Mouse (Mus musculus) adrenal gland, adult 8-10 months (tissue): ENCODE data around the gene BC048403. TPM values are rescaled to one million over a fixed set of nuclear protein-coding genes. Genes with fewer than 3 reads are reported as not detected.

Source experiments
- DNase-seq: peaks from one replicate; pipeline ENCODE4 v3.0.0; 2022
- total RNA-seq, 4 experiments: library from RNA; stranded (reverse); gene quantifications; 2 replicates each; pipeline ENCODE4 v1.2.4; 2022

Gene BC048403
- total RNA-seq: 10 to 100 TPM in 2 of 4 experiments, 1 to 10 TPM in 2; 7.3 to 13.3 (median 10.3) TPM

DNA sequence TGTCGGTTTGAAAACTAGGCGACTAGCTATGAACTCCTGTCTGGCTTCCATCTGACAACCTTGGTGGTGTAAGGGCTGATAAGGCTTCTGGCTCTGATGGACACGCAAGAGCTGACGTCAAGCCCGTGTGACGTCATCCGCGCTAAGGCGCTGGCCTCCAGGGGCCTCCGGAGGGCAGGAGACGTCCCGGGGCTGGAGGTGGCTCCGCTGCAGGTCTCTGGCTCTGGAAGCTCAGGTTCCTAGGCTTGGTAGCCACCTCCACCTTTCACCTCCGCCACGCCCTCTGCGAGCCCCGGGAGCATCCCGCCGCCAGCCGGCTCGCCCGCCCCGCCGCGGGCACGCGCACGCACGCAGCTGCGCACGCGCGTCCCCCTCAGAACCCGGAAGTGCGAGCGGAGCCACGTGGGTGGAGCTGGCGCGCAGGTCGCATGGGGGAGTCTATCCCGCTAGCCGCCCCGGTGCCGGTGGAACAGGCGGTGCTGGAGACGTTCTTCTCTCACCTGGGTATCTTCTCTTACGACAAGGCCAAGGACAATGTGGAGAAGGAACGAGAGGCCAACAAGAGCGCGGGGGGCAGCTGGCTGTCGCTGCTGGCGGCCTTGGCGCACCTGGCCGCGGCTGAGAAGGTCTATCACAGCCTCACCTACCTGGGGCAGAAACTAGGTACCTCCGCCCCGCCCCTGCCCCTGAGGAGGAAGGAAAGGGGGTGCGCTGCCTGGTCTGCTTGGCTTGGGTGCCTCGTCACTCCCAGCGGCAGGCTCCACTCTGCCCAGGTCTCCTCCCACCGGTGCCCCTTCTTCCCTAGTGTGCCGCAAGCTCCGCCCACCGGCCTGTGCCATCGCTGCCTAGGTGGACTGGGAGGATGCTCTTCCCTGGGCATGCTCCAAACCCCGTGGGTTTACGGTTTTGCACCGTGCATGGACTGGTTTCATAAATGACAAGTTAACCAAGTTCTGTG, at the start of gene BC048403:
Gene BC048403 (plus strand): TSS at position 390 of the 958 bp plus-strand sequence.
- DNase-seq: peak; percentile 80

DNA sequence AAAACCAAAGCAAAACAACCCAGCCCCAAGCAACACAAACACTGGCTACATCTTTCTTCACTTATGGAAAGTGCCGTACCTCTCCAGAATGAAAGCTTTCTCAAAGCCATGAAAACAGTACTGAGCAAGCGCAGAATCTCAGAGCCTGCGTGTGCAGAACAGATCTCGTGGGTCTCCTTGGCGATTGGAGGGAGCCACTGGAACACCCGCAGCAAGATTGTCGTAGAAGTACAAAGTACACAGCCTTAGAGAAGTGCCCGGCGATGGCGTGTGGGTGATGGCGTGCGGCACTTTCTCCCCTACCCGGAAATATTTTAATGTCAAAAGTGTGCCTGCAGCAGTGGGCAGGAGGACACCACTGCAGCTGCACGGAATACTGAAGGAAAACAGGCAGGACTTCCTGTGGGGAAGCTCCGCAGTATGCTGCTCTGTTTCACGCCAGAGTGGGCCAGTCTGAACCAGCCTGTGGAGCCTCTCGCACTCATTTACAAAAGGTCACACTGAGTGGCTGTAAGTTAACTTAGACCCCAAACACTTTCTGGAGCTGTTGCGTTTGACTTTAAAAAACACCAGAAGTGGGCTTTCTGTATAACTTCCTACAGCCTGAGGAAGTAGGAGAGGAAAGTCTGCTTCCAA, 46.7 kb upstream of the BC048403 start:
- DNase-seq: no peak

DNA sequence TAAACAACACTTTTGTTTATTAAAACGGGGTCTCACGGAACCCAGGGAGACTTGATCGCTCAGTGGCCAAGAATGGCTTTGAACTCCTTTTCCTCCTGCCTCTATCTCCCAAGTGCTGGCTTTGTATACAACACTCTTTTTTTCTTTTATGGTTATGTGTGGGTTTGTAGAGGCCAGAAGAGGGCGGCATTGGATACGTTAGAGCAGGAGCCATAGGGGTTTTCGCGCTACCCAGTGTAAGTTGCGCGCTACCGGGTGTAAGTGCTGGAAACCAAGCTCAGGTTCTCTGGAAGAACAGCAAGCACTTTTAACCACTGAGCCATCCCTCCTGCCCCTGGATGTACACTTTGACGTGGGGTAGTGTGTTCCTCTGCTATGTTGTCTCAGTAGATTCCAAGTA, 45.2 kb upstream of the BC048403 start:
- DNase-seq: no peak

DNA sequence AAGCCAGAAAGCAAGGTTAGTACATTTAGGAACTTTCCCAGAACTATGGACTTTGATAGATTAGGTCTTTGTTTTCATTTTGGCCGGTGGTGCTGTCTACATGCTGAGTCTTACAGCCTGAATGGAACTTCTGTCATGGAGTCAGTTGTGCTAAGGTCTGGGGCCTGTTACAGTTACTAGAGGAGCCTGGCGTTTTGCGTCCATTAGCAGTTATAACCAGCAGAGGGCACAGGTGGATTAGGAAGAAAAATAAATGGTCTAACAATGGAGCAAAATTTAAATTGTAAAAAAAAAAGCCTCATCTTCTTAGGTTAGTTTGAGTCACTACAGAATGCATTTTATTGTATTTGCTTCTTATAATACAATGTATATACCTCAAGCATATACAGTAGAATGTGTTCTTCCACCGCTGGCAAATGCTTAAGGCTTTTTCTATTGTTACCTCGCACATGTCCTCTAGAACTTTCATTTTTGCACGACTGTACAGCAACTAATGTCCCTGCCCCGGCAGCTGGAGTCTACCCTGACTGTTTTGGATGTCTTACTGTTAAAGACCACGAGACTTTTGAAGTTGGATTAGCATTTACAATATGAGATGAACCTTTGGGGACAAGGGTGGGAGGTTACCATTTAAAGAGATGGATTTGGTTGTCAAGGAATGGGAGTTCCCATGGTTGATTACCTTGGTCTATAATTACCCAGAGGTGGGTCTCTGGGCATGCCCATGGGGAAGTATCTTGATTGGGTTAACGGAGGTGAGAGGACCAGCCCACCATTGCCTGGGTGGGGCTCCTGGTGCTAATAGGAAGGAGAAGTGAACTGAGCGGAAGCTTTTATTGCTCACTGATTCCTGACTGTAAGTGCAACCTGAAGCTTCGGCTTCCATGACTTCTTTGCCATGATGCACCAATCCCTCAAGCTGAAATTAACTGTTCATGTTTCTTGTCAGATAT, 38.2 kb upstream of the BC048403 start:
- no peak for DNase-seq

DNA sequence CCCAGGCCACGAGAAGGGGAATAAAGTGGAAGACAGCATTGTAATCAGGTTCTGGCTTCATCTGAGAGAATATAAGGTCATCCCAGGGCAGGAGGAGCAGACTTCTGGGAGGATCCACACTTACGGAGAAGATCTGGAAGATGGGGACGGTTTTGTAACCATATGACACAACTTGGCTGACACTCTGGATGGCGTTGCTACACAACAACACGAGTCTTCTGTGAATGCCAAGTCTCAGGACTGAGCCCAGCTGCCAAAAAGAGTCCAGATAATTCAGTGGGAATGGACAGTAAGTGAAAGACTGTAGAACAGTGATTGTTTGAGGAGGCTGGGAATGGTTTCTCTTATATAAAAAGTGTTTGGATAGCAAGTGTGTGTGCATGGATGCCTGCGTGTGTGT, 36.1 kb upstream of the BC048403 start:
- DNase-seq: peak; percentile 47

DNA sequence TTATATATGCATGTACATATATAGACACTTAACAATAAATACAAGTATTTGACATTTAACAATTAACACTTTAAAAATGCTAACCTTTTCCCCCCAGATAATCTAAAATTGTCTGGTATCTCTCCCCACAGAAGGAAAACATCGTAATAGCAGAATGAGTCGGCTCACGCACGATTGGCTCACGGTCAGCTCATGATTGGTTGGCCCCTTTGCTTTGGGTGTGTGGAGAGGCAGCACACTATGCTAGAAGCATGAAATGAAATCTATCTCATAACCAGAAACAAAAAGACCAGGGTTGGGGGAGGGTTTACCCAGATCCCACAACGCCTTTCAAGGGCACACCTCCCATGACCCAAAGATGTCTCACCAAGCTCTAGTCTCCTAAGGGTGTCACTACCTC, 34.9 kb upstream of the BC048403 start:
- no peak for DNase-seq

DNA sequence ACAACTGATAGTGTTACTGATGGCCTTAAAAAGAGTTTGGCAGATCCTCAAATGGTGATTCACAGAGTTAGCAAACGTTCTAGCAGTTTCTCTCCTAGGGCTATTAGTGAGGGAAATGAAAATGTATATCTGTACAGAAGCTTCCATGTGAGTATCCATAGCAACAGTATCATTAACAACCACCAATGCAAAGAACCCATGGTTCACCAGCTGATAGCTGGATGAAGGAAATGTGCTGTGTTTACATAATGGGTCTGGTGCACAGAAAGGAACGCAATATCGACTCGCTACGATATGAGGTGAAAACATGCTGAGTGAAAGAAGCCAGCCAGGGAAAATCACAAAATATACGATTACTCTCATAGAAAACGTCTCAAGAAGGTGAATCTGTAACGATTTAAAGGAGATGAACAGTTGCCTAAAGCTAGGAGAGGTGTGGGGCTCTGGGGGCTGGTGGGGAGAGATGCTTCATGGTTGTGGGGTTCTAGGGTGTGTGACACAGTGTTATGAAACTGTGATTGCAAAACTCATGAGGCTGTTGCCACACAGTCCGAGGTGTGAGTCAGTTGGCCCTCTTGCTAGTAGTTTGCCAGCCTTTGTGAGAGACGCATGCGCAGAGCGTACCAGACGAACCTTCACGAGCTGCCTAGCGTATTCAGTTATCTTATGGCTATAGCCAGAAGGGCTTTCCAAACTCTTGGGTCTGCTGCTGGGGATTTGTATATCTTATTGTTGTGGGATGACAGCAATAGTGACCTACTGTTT, 34.2 kb upstream of the BC048403 start:
- peak; percentile 62 for DNase-seq

DNA sequence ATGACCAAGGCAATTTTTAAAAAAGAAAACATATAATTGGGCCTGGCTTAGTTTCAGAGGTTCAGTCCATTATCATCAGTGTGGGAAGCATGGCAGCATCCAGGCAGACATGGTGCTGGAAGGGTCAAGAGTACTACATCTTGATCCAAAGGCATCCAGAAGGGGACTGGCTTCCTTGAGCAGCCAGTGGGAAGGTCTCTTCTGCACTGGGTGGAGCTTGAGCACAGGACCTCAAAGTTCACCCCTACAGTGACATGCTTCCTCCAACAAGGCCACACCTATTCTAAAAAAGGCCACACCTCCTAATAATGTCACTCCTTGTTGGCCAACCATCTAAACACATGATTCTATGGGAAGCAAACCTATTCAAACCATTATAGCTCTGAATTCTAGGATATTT, 22.9 kb upstream of the BC048403 start:
- no peak for DNase-seq

DNA sequence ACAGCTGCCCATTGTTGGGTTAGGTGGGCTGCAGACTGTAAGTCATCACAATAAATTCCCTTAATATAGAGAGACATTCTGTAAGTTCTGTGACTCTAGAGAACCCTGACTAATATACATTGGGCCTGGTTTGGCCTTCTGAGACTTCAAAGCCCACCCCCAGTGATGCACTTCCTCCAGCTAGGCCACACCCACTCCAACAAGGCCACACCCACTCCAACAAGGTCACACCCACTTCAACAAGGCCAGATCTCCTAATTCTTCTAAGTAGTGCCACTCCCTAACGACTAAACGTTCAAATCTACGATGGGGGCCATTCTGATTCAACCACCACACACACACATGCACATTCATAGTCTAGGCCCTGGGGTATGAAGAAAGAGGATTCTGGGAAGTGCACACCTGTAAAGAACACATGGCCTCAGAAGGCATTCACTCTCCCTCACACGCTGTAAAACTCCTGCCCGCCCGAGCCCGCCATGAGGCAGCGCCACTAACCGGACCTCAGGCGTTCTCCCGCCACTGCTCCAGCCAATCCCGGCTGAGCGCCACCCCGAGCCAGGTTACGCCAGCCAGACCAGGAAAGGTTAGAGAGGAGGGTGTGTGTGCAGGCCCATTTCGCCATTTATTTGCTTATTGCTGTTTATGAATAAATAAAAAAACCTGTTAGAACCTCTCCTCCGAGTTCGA, 20.7 kb upstream of the BC048403 start:
- no peak for DNase-seq

DNA sequence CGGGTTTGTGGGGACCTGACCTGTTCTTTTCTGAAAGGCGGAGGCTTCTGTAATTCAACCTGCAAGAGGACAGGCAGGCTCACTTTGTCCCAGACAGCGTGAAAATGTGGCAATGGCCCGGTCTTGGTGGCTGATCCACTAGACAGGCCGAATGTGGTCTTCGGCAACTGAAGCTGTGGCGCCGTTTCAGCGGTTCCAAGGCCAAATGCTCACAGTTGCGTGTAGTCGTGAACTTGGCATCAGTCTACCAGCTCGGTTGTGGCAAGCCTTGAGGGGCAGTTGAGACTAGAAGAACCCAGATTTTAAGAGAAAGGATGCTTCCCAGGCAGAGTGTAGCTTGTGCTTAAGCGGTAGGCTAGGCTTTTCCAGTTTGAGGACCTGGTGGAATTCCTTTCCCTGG, 19.0 kb upstream of the BC048403 start:
- no peak for DNase-seq

DNA sequence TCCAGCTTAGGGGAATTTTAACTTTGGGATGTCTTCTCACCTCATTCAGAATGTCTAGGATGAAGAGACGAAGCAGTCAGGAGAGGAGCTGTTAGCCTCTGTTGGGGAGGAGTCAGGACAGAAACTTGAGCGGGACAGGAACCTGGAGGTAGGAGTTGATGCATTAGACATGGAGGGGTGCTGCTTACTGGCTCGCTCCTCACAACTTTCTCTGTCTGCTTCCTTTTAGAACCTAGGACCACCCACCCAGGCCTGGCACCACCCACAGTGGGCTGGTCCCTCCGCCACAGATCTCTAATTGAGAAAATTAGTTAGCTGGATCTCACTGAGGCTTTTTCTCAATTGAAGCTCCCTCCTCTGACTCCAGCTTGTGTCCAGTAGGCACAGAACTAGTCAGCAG, 13.2 kb upstream of the BC048403 start:
- no peak for DNase-seq

DNA sequence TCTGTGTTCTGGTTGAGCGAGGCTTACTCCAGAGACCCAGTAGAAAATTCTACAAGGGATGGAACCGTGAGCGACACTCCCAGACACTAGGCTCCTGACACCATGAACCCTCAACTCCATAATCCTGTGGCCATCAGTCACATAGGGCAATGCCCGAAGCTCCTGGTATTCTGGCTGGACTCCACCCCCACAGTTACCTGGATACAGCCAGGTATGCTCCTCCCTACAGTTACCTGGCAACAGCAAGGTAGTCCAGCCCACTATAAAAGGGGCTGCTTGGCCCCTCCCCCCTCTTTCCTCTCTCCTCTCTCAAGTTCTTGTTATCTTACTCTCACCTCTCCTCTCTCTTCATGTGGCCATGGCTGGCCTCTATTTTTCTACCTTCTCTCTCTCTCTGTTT, 12.6 kb upstream of the BC048403 start:
- no peak for DNase-seq

DNA sequence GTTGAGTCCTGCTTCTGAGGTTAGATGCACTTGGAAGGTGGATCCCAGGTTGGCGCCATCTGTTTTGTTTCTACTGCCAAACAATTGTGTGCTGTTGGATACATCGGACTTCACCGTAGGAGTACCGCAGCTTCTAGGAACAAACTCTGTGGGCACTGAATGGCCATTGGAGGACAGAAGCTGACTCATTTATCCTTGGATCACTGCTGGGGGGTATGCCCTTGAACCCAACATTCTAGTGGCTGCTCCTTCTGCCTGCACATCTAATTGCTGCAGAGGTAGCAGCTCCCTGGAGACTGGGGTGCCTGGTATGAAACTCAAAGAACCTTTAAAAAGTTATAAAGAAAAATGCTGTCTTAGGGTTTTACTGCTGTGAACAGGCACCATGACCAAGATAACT, 11.5 kb upstream of the BC048403 start:
- peak; percentile 40 for DNase-seq

DNA sequence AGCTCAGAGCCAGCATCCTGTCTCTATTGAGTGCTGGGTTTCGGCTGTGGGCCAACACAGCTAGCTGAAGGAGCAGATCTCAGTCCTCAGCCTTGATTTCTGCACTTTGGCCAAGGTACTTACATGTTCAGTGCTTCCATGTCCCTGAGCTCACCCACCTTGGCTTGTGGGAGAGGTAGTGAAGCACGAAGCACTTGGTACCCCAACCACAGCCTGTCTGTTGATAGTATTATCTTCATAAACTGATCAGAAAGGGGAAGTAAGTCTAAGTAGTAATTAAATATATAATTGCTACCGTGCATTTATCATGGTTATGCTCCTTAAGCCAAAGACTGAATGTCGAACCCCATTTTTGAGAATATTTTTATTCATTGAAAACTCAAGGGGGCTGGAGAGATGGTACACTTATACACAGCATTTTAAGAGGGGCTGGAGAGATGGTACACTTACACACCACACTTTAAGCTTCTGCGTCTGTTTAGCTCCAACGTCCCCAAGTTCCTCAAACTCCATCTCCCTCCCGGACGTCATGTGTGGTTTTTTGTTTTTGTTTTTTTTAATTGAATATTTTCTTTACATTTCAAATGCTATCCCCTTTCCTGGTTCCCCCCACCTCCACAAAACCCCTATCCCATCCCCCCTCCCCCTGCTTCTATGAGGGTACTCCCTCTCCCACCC, 8.6 kb upstream of the BC048403 start:
- DNase-seq: no peak

DNA sequence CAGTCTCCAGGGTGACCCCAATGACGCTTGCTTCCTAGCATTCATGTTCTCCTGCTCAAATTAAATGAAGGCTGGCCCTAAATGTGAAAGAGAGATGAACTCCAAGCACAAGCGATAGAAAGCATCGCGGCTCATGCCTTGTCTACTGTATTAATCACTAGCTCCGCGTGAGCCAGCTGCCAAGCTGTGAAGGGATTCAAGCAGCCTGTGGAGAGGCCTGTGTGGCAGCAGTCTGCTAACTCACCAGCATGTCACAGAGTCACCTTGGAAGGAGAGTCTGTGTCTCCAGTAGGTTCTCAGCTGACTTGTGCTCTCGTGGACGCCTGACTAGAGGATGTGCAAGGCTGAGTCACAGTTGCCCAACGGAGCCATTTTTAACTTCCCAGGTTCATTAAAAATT, 7.2 kb upstream of the BC048403 start:
- no peak for DNase-seq

DNA sequence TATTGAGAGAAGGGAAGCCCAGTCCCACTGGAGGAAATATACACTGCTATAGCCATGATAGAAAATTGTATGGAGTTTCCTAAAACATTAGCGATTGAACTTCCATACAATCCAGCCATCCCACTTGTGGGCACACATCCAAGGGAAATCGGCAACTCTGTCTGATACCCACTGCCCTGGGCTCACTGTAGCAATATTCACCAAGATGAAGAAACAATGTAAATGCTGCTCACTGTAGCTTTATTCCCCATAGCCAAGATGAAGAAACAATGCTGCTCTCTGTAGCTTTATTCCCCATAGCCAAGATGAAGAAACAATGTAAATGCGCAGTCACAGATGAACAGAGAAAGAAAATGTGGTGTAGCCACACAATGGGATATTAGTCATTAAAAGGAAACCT, 2.5 kb upstream of the BC048403 start:
- DNase-seq: no peak

DNA sequence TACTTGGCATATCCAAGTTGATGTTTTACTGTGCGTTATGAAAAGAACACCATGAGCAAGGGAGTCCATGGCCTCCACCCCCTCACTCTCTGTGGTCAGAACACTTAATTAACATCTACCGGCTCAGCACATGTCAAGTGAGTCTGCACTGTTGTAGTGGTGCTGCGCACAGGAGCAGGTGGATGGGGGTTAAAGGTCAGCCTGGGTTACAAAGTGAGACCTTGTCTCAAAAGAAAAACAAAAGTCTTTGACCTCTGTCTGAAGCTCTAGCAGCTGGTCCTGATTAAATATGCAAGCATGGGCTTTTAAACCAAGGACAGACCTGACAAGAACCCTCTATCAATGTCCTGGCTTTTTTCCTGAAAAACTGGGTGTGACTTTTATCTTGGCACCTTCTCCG, 2.6 kb downstream of the BC048403 start:
- no peak for DNase-seq

DNA sequence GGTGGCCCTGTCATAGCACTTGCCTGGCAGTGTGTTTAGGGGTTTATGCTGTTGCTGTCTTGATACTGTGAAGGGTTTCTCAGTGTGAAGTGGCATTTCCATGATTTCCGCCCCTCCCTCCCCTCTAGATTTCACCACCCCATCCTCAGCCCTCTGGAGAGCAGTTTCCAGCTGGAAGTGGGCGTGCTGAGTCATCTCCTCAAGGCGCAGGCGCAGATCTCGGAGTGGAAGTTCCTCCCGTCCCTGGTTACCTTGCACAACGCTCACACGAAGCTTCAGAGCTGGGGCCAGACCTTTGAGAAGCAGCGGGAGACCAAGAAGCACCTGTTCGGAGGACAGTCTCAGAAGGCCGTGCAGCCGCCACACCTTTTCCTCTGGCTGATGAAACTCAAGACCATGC, 10.4 kb downstream of the BC048403 start:
- DNase-seq: no peak

DNA sequence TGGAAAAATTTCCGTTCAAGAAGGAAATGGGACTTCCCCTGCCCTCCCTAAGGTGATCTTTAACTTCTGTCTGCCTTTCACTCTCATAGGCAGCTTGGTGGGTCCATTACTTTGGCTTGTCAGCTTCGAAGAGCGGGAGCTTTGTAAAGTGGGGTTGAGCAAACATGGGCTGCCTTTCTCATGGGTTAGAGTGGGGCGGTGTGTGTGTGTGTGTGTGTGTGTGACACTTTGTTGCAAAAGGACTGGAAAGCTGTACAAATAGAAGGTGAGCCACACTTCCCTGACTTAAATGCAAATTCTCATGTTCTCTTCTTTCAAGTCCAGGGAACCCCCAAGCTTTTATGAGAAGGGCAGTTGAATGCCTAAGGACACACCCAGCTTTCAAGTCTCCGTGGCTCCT, 14.5 kb downstream of the BC048403 start:
- DNase-seq: no peak

DNA sequence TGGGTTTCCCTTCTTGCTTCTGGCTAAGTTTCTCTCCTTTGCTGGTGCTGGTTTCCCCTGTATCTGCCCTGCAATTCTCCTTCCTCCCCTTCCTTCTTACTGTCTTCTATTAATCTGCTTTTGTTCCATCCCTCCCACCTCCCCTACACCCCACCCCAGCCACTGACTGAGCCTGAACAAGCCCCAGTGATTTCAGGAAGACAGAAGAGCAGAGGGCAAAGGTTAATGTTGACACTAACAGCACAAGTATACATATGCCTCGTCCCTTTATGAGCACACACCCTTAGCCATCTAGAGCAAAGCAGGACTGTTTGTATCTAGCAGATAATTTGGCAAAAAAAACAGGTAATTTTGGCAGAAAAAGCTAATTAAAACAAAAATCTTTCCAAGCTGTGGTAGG, 16.1 kb downstream of the BC048403 start:
- no peak for DNase-seq

DNA sequence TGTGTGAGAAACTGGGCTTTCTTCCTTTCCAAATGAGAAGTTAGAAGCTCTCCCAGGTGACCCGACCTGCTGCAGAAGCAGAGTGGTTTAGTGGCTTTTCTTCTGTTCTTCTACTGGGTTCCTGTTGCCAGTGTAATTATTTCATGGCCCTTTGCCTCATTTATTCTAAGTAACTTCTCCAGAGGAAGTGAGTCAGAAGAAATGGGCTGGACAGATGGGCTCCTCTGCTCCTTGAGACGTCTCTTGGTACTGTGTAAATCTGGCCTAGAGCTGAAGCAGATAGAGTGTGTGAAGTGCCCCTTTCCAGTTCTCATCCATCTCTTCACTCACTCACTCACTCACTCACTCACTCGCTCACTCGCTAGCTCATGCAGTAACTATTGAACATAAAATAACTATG, 16.9 kb downstream of the BC048403 start:
- no peak for DNase-seq
